Mouse (Mus musculus): ENCODE results near the gene Gja8. TPM values are rescaled to one million over a fixed set of nuclear protein-coding genes. Genes with fewer than 3 reads are reported as not detected.

The Gja8 gene
- total RNA-seq (2014; rRNA removed; ENCODE audit: low replicate concordance) = not detected in 2 replicates
- not detected in 2 replicates for polyA plus RNA-seq (2015; fragmentation: Nextera tagmentation; extraction: Ambion mirVana)

- Histone ChIP-seq H3K9me3 (replicated peaks; ENCODE audit: control insufficient read depth, low read length) (no peaks in the 10 kb centered on the region), H3K4me1 (ENCODE audit: control insufficient read depth, insufficient read depth) (no peaks in the 10 kb centered on the region), H3K27me3 (ENCODE audit: control insufficient read depth, insufficient read depth, low read length) (no peaks in the 10 kb centered on the region), H3K4me3 (ENCODE audit: low read depth, low read length) (no peak within 1 kb of the TSS), H3K4me2 (ENCODE audit: low read depth, low read length) (no peak within 1 kb of the TSS), H3K9ac (replicated peaks; ENCODE audit: low read depth, low read length) (no peak within 1 kb of the TSS), H3K27ac (ENCODE audit: low read depth) (no peak within 1 kb of the TSS), H3K36me3 (replicated peaks; ENCODE audit: control insufficient read depth, insufficient read depth, low read length) (no peaks in the 10 kb centered on the region)
- 65% methylated on average over 6 of the region's 6 CpGs for WGBS
- no peak for DNase-seq (ENCODE audit: low spot score)
- no peak for ATAC-seq (ENCODE audit: insufficient read depth, low read depth)
- TF ChIP-seq EP300 (IDR thresholded peaks at IDR 0.05; ENCODE audit: low read depth) (no peak), CTCF (IDR thresholded peaks at IDR 0.05; ENCODE audit: low read depth) (no peak)
Measured at GRCm38 (mm10) chr3:96925920-96926319, at the start of gene Gja8. Gene Gja8 (minus strand): TSS chr3:96926020.

DNA sequence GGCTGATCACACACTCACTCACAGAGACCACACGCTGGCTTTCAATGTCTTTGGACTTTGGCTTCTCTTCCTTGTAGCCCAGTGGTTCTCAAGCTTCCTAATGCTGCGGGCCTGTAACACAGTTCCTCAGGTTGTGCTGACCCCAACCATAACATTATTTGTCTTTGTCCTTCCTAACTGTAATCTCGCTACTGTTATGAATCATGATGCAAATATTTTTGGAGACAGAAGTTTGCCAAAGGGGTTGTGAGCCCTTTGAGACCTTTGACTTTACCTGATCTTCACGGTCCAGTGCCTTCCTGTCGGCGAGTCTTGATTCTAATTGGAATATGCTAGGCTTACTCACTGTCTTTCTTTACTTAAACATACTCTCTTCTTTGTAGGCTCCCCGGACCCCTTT lies 48.6 kb upstream of the Gja8 start:
- Histone ChIP-seq H3K36me3 (replicated peaks; ENCODE audit: control insufficient read depth, insufficient read depth, low read length) (no peaks in the 10 kb centered on the region), H3K9me3 (replicated peaks; ENCODE audit: control insufficient read depth, low read length) (no peaks in the 10 kb centered on the region), H3K4me3 (ENCODE audit: low read depth, low read length) (no peak overlapping the region), H3K27ac (ENCODE audit: low read depth) (no peak overlapping the region), H3K4me1 (ENCODE audit: control insufficient read depth, insufficient read depth) (no peaks in the 10 kb centered on the region), H3K27me3 (ENCODE audit: control insufficient read depth, insufficient read depth, low read length) (no peaks in the 10 kb centered on the region), H3K9ac (replicated peaks; ENCODE audit: low read depth, low read length) (no peak overlapping the region), H3K4me2 (ENCODE audit: low read depth, low read length) (no peak overlapping the region)
- ATAC-seq (ENCODE audit: insufficient read depth, low read depth) (no peak), DNase-seq (ENCODE audit: low spot score) (no peak)
- 86% methylated on average over 7 of the region's 7 CpGs for WGBS
- TF ChIP-seq CTCF (IDR thresholded peaks at IDR 0.05; ENCODE audit: low read depth) = no peak
- TF ChIP-seq EP300 (IDR thresholded peaks at IDR 0.05; ENCODE audit: low read depth) = no peak

DNA sequence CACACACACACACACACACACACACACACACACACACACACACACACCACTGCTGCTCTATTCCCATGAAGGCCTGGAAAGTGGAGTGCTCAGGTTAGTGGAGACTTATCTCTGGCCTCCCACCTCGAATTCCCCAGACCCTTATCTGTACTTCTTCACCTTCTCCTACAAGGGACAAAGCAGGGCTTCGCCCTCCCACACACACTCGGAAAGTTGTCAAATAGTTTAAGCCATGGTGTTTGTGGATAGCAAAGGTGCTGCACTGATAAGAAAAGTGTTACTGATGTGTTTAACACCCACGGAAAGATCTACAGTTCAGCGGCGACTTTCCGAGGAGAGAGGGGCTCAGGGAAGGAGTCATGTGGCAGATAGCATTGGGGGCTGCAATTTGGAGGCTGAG lies 45.2 kb upstream of the Gja8 start:
- 3% methylated on average over 7 of the region's 7 CpGs for WGBS
- Histone ChIP-seq H3K4me1 (ENCODE audit: control insufficient read depth, insufficient read depth) (no peaks in the 10 kb centered on the region), H3K4me3 (ENCODE audit: low read depth, low read length) (no peak overlapping the region), H3K9me3 (replicated peaks; ENCODE audit: control insufficient read depth, low read length) (no peaks in the 10 kb centered on the region), H3K4me2 (ENCODE audit: low read depth, low read length) (no peak overlapping the region), H3K36me3 (replicated peaks; ENCODE audit: control insufficient read depth, insufficient read depth, low read length) (no peaks in the 10 kb centered on the region), H3K27ac (ENCODE audit: low read depth) (peak overlapping the region; percentile 57), H3K27me3 (ENCODE audit: control insufficient read depth, insufficient read depth, low read length) (no peaks in the 10 kb centered on the region), H3K9ac (replicated peaks; ENCODE audit: low read depth, low read length) (no peak overlapping the region)
- TF ChIP-seq EP300 (IDR thresholded peaks at IDR 0.05; ENCODE audit: low read depth) (peak; percentile 56), CTCF (IDR thresholded peaks at IDR 0.05; ENCODE audit: low read depth) (no peak)
- ATAC-seq (ENCODE audit: insufficient read depth, low read depth) (peak; percentile 73), DNase-seq (ENCODE audit: low spot score) (peak; percentile 42)

GRCm38 (mm10) chr3:96963088-96964034 lies 37.5 kb upstream of the Gja8 start:
- Histone ChIP-seq H3K4me1 (ENCODE audit: control insufficient read depth, insufficient read depth) (no peaks in the 10 kb centered on the region), H3K27ac (ENCODE audit: low read depth) (no peak overlapping the region), H3K27me3 (ENCODE audit: control insufficient read depth, insufficient read depth, low read length) (no peaks in the 10 kb centered on the region), H3K36me3 (replicated peaks; ENCODE audit: control insufficient read depth, insufficient read depth, low read length) (no peaks in the 10 kb centered on the region), H3K9me3 (replicated peaks; ENCODE audit: control insufficient read depth, low read length) (no peaks in the 10 kb centered on the region), H3K9ac (replicated peaks; ENCODE audit: low read depth, low read length) (no peak overlapping the region), H3K4me3 (ENCODE audit: low read depth, low read length) (no peak overlapping the region), H3K4me2 (ENCODE audit: low read depth, low read length) (no peak overlapping the region)
- ATAC-seq (ENCODE audit: insufficient read depth, low read depth) = no peak
- TF ChIP-seq EP300 (IDR thresholded peaks at IDR 0.05; ENCODE audit: low read depth) (no peak), CTCF (IDR thresholded peaks at IDR 0.05; ENCODE audit: low read depth) (no peak)
- 66% methylated on average over 12 of the region's 12 CpGs for WGBS
- no peak for DNase-seq (ENCODE audit: low spot score)

GRCm38 (mm10) chr3:96960597-96960996 lies 34.8 kb upstream of the Gja8 start:
- 11% methylated on average over 8 of the region's 8 CpGs for WGBS
- H3K4me2 ChIP-seq (ENCODE audit: low read depth, low read length) = no peak overlapping the region

More at GRCm38 (mm10) chr3:96960597-96960996, 34.8 kb upstream of the Gja8 start:
- Histone ChIP-seq H3K4me1 (ENCODE audit: control insufficient read depth, insufficient read depth) (no peaks in the 10 kb centered on the region), H3K9ac (replicated peaks; ENCODE audit: low read depth, low read length) (no peak overlapping the region), H3K27ac (ENCODE audit: low read depth) (no peak overlapping the region), H3K9me3 (replicated peaks; ENCODE audit: control insufficient read depth, low read length) (no peaks in the 10 kb centered on the region), H3K4me3 (ENCODE audit: low read depth, low read length) (no peak overlapping the region), H3K36me3 (replicated peaks; ENCODE audit: control insufficient read depth, insufficient read depth, low read length) (no peaks in the 10 kb centered on the region), H3K27me3 (ENCODE audit: control insufficient read depth, insufficient read depth, low read length) (no peaks in the 10 kb centered on the region)
- no peak for TF ChIP-seq EP300 (IDR thresholded peaks at IDR 0.05; ENCODE audit: low read depth)
- ATAC-seq (ENCODE audit: insufficient read depth, low read depth) = no peak
- DNase-seq (ENCODE audit: low spot score) = peak; percentile 38
